Mouse (Mus musculus) cerebellum, adult 11 months (tissue): Measurements from ENCODE around the gene Nos1.
A peak's percentile ranks its signal among the peaks of the same experiment; 100 is the strongest.

ENCODE experiments used
- DNase-seq: peaks from one replicate; pipeline ENCODE4 v3.0.0; 2022

Nos1 gene

DNA sequence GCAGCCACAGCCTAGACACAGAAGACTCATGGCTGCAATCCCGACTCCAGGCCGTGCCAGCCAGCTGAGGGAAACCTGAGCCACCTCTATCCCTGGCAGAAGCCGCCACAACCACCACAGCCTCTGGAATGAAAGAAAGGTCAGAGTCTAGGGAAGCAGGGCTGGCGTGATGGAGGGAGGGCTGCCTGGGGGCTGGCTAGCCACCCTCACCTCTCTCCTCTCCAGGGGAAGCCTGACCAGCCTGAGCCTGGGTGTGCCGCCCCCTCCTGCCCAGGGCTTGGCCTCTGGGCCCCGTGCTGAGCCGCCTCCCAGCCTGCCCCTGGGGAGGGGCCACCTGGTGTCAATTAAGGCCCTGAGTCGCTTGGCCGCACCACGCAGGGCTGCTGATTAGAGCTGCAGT lies at the start of gene Nos1:
Nos1 (plus strand) TSS at position 352 of the 400 bp plus-strand sequence.
- no peak for DNase-seq

DNA sequence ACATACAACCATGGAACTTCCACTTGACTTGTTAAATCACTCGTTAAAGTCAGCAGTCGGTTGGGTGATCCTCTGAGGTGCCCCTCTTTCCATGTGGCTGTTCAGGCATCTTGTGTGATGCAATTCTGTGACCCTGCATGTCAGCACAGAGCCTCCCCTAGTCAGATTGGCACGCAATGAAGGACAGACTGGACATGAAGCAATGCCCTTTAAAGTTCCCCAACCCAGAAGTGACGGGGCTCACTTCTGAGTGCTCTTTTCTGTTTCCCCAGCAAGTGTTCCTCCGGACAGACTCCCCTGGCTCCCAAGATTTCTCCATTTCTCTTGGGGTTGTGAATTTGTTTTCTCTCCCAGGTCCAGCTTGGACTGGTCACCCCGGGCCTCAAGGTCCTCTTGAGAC lies 49.5 kb upstream of the Nos1 start:
- no peak for DNase-seq

DNA sequence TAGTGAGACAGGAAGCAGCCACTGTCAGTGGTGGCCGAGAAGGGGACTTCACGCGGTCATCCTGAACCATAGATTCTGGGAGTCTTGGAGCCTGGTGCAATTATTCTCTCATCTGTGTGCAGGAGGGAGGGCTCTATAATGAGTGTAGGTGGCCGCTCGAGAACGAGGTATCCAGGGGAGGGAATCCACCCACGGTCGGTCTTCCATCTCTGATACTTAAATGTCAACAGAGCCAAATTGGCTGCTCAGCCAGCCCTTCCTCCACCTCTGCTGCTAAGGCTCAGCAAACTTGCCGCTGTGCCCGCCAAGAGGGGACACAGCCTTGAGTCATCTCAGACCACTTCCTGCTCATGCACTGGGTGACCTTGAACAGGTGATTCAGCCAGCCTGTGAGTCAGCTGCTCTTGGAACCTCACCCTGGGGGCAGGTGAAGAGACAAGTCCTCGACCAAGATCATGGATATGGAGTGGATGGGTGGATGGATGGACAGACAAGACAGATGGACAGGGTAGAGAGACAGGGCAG lies 36.1 kb upstream of the Nos1 start:
- DNase-seq = no peak

DNA sequence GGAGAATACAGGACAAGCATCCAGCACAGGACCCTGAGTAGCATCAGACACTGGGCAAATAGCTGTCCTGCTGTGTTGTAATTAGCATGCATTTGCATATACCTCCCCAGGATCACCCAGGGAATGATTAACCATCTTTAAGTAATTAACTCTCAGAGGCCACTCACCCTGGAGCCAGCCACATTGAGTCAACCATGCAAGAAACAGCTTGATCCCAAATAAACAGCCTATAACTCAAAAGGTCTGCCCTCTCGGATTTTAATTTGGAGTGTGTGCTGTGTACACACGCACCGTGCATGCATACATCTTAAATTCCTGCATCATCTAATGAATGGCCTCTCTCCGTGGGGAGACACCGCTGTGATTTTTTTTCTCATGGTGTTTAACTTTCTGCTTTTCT lies 31.5 kb upstream of the Nos1 start:
- no peak for DNase-seq

DNA sequence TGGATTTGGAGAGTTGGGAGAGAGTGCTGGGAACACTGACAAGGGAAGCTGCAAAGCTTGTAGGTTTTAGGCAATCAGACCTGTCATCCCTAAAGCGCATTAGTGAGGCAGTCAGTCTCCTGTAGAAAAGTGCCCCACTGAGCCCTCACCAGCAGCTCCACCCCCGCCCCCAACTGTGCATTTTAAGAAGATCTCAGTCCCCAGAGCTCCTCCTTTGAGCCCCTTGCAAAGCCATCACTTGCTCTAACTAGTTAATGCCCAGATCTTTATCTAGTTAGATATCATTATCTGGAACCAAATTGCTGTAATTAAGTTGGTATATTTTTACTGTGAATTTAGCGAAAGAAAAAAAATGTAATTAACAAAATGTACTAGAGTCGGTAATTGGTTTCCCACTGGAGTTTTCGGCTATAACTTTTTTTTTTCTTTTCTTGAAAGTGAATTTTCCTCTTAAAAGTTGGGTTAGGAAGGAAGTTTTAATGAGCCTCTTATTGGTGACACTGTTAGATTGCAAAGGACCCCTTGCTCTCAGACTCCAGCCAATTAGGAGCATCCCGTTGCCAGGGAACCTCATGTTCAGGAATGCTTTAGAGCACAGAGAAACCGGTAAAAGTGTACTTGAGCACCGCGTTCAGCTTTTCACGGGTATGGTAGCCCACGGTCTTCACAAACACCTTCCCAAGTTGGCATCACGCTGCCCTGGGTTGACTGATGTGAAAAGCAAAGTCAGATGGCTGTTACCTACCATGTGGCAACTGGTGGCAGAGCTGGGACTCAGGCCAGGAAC lies 22.9 kb upstream of the Nos1 start:
- DNase-seq = no peak

DNA sequence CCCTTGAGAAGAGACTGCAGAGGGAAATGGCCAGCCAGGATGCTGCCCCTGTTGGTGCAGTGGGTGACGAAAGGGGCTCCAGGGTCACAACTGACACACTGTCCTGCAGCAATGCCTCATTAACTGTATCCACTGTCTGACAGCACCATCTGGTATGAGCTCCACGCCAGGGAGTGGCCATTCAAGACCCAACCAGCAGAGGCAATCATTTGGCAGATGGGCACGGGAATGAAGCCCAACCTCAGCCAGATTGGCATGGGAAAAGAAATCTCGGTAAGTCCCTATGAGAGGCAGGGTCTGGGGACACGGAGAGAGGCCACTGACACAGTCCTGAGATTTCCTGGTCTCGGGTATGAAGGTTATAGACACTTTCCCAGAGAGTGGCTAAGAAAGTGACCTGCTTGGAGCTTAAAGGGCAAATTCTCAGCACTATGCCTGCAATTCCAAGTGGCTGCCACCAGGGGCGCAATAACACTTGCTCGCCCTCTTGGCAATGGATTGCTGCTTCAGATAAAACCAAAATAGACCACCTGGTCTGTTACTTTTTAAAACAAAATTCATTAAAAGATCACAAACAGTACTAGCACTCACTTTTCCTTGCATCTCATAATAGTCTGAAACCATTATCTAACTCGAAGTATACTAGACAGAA lies 19.5 kb upstream of the Nos1 start:
- no peak for DNase-seq

DNA sequence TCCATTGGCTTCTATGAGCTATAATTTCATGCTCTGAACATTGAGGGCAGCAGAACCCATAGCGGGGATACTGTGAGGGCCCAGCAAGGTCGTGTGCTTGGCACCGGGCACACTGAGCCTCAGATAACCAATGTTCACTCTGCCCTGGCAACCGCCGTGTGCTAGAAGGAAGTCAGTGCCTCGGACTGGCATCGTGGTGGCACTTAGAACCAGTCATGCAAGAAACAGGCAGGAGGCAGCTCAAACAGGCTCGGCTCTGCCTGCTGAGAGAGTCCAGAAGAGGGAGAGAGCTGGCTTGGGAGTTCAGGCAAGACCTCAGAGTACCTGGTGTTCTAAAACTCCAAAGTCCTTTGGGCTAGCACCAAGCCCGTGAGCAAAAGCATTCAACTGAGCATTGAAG lies 16.3 kb upstream of the Nos1 start:
- no peak for DNase-seq

DNA sequence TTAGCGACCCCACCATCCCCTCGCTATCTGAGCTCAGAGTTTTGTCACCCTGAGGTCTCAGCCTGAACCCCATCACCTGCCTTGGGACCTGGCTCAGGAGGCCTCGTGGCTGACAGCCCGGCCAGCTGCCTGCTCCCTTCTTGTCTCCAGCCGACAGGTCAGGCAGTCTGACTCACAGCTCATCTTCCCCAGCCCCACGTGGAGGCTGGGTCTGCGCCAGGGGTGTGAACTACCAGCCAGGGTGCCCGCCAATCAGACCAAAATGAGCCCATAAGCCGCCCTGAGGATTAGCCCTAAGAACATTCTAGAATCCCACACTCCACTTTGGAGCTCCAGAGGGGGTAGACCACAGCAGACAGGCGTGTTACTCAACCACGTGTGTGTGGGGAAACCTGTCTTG lies 1.7 kb upstream of the Nos1 start:
- DNase-seq = no peak

DNA sequence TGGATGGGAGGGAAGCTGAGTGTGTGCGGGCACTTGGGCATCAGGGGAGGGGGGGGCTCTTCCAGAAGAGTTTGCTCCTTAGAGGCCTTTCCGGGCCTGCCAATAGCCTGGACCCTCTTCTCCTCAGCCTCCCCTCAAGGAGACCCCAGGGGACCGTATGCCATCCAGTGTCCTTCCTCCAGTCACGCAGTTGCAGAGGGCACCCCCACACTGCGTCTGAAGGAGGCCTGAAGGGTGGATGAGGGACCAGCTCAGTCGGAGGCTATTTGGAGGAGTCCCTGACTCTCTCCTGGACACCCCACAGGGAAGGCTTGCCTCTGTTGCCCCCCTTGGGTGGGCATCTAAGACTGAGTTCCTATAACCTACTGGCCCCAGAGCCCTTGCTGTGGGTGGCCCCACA lies 346 bp downstream of the Nos1 start:
- DNase-seq = no peak

DNA sequence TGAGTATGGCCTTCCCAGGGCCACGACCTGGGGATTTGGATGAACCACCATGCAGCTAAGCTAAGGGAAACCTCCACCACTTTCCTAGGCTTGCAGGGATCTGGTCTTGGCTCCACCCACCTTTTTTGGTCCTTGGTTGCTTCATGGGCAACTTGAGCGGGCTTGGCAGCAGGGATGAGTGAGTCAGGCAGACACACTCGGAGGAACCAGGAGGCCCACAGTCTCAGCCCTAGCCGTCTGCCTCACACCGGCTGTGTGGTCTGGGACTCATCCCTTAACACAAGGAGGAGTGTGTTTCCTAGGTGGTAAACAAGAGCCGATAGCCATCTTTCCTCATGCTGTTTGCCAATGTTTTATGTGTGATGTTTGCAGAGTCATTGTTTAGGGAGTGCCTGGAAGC lies 9.2 kb downstream of the Nos1 start:
- no peak for DNase-seq

DNA sequence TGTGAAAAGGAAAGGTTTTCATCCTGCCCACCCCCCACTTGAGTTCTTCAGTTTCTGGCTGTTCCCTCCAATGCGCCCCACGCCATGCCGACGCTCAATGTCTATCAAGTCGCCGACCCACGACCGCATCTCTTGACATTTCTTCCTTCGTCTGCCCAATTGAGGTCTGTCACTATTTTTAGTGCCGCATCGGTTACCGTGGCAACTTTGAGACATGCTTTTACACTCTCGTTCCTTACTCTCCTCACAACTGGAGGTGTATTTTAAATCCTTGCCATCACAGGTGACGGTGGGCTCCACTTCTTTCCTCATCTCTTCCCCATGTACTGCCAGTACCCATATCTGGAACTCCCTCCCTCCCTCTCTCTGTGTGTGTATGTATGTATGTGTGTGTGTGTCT lies 11.0 kb downstream of the Nos1 start:
- no peak for DNase-seq

DNA sequence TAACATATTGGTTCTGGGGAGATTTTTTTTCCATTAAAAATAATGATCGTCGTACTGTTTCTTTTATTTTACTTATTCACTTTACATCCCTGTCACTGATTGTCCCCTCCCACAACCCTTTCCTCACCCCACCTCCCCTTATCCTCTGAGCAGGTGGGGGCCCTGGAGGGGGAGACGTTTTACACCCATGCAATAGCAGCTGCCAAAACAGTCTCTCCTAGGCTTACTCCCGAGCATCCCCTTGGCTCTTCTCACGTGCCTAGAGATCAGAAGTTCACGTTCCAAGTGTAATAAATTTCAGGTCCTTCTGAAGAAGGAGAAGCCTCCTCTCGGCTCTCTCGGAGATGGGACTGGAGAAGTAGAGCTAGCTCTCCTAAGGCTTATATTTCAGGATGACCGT lies 20.0 kb downstream of the Nos1 start:
- DNase-seq = no peak

DNA sequence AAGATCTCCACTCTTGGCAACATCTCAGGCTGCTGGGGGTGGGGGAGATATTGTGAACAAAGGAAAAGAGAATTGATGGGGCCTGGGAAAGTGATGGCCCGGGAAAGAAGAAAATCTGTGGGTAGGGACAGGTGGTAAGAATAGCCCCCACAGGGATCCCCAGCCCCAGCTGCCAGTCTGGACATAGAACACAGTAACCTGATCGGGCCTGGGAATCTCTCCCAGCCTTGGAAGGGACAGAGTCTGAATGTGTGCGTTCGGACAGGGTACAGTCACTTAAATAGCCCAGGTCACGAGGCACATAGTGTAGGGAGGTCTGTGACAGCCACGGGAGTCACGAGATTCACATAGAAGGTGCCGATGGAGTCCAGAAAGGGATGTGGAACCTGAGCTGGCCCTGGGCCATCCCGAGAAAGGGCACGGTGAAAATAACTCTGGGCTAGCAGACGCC lies 21.3 kb downstream of the Nos1 start:
- peak; percentile 12 for DNase-seq

DNA sequence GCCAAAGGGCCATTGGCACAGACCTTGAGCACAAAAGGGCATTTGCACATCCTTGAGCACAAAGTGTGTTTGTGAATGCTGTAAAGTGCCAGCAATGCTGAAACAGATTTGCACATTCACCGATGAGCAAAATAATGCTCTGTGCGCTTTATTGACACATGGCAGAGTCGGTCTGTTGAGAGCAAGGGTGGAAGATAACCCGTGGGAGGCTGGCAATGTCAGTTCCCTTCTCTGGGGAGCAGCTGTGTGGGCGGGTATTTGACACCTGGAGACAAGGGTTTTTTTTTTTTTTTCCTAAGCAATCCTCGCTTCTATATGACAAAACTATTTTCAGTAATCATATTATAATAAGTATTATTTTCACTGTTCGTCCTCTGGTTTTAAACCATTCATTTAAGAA lies 22.7 kb downstream of the Nos1 start:
- no peak for DNase-seq

DNA sequence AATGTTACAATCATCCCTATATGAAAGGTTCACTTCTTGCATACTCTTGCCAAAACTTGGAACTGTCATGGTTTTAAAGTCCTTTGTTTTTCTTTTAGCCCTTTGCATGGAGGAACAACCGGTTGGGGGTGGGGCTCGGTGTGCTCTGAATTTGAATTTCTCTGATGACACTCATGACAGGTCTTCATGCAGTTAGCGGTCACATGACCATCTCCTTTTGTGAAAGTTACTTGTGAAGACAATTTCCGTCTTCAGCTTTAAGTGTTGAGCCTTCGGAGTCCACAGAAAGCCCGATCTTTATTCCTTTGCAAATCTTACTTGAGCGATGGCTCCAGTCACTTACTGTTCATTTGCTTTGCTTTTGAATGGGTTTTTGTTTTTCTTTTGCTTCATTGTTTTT lies 30.1 kb downstream of the Nos1 start:
- no peak for DNase-seq

DNA sequence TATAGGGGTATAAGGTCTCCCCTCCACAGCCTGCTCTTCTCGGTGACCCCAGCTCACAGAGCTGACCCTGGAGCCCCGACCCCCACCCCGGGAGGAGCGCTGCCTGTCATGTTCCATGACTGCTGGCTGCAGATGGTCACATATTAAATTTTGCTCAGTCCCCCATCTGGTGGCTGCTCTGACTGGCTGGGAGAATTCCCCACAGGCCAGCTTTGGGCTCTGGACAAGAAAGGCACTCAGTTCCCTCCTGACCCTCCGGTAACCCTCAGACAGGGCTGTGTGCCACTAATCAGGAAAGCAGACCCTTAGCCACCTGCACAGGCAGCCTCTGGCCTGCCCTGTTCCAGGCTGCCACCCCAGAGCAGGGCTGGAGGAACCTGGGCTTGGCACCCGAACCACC lies 38.0 kb downstream of the Nos1 start:
- no peak for DNase-seq

DNA sequence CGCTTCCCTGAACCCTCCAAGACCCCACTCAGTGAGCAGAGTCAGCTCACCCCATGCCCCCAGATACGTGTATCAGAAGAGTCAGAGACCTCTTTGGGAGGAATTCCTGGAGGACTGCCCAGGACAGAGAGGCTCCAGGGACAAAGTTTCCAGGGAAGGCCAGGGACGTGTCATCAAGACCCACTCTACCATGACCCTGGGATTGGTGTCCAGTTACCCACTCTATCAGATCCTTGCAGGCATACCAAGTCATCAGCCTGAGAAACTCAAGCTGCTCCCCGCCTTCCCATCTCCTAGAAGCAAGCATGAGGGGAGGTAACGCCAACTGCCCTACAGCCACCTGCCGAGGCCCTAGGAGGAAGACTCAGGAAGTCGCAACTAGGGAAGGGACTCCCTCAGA lies 39.6 kb downstream of the Nos1 start:
- no peak for DNase-seq

DNA sequence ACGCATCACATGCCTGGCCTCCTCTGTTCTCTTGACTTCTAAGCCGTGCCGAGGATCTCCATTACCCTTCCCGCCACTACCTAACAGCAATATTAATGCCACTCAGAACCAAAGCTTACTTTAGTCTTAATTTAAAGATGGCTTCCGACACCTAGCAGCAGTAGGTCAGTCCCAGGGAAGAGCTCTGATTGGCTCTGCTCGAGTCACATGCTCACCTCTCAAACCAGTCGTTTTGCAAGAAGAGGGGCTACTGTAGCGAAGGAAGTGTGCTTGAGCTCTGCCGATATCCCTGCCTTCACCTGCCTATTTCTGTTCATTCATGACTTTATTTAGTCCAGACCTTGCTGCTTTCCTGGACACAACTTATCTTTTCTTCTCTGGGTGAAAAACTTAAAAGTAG lies 43.0 kb downstream of the Nos1 start:
- DNase-seq = no peak

DNA sequence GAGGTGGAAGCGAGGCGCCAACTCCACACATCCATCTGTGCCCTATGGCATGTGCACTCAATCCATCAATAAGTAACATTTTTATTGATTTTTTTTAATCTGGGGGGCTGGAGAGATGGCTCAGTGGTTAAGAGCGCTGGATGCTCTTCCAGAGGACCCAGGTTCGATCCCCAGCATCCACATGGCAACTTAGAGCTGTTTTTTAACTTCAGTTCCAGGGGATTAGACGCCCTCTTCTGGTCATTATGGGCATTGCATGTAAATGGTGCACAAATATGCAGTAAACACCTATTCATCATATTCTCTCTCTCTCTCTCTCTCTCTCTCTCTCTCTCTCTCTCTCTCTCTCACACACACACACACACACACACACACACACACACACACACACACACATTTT lies 43.7 kb downstream of the Nos1 start:
- no peak for DNase-seq

DNA sequence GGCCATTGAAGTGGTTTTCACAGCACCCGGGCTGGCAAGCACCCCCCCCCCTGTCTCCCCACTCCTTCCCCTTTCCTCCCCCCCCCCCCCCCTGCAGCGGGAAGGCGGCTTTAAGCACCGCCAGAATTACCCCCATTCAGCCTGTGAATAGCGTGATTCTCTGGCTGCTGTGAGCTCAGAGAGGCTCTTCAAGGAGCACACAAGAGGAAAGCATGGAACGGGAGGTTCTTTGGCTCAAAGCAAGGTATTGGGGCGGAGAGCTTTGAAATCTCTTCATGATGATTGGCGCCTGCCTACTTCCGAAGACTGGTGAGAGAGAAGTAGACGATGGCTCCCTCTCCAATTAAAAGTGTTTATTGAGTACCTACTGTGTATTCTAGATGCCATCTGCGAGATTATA lies 44.5 kb downstream of the Nos1 start:
- no peak for DNase-seq

DNA sequence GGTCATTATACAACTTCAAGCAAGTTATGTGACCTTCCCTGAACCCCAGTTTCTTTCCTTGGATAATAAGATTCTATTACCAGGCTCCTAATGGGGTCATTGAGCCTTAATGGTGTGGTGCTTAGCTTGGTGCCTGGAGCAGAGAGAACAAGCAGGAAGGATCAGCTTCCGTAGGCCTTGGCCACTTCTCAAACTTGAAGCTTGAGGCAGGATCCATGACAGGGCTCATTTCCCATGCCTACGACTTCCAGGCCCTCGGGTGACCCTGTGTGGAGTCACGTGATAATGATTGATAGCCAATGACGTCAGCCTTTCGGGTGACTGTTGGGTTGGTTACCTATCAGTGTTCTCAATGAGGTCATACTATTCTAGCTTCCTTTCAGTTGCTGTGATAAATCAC lies 46.5 kb downstream of the Nos1 start:
- no peak for DNase-seq

DNA sequence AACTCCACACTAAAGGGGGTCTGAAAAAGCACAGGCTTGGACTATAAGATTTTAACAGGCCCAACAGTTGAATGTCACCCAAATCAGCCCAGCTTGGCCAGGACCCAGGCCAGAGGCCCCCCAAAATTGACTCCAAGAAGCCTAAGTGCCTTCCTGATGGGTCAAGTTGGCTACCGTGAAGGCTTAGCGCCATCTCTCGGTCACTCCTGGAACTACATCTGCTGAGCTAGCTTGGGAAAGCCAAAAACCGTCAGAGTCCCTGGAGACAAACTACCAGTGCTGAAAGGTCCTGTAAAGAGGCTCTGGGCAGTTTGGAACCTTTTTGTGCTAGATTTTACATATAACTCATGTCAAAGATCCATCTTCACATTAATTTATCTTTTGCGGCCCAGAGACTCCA lies 56.1 kb downstream of the Nos1 start:
- DNase-seq = peak; percentile 75

DNA sequence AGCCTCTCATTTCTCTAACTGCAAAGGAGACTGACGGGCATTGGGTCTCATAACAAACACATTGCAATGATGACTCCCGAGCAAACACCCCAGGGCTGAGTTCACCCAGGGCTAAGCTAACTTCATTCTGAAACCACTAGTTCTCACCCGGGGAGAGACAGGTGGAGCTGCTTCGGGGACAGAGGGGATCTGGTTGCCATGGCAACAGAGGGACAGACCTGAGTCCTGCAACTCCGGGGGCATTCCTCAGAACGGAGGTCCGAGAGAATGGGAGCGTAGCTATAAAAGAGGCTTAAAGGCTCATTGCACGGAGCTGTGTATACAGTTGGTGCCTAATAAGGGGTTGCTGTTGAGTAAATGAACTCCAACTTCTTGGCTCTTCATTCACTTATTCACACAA lies 56.9 kb downstream of the Nos1 start:
- DNase-seq = no peak

DNA sequence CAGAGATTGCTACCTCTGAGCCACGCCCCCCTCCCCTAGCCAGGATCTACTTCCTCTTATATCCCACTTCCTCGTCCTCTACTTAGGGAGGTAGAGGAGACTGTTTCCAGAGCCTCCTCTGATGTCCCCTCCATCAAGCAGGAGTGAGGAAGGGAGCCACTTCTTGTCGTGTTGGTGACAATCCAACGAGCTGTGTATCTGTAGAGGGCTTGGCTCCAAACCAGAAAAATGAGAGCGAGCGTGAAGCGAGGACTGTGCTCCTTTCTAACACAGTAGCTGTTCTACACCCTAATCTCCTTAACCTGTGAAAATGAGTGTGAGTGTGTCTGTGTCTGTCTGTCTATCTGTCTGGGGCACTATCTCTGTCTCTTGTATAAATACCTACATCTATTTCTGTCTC lies 58.7 kb downstream of the Nos1 start:
- DNase-seq = no peak

DNA sequence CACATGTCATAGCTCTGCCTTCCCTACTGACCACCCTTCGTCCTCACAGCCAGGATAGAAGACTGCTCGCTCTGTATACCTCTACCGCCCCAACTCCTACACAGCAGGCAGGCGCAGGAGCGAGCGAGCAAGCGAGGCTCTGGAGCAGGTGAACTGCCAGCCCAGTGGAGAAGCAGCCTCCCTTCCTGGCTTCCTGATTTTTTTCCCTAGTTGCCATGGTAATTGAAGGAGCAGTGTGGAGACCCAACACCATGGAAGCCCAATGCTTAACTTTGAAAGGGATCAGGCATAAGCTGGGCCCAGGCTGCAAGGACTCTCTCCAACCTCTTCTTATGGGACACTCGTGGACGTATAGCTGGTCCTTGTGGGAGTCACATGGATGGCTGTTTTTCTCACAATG lies 59.4 kb downstream of the Nos1 start:
- no peak for DNase-seq
